Mouse (Mus musculus) spleen, adult 2 months (tissue): ENCODE measurements around the gene Zfp110. TPM values are rescaled to one million over a fixed set of nuclear protein-coding genes. Genes with fewer than 3 reads are reported as not detected.

Experiments used
- DNase-seq, 2 experiments: peaks; one replicate each; pipeline versions ENCODE4 v3.0.0 to v3.0.0-alpha.2; 2012 to 2021; ENCODE audit warnings: low spot score in 2 of 2, low read depth in 1 of 2
- H3K27ac ChIP-seq: fragments of 200-500 bp; 2 replicates; pipeline ENCODE4 v1.5.1; 2012; ENCODE audit warnings: low read length, inconsistent platforms; ENCODE audit not compliant: insufficient read depth
- H3K27me3 ChIP-seq: fragments of 200-500 bp; 2 replicates; pipeline ENCODE4 v1.6.1; 2012; ENCODE audit warnings: mild to moderate bottlenecking, moderate library complexity, low read length, inconsistent platforms; ENCODE audit not compliant: control insufficient read depth, insufficient read depth
- H3K36me3 ChIP-seq: fragments of 200-500 bp; 2 replicates; pipeline ENCODE4 v1.6.1; 2012; ENCODE audit warnings: mild to moderate bottlenecking, low read length, inconsistent platforms; ENCODE audit not compliant: control insufficient read depth, insufficient read depth
- H3K4me1 ChIP-seq: fragments of 200-500 bp; 2 replicates; pipeline ENCODE4 v1.6.1; 2011; ENCODE audit warnings: inconsistent platforms; ENCODE audit not compliant: control insufficient read depth, insufficient read depth, insufficient read length
- H3K4me3 ChIP-seq: fragments of 200-500 bp; 2 replicates; pipeline ENCODE4 v1.5.1; 2011; ENCODE audit warnings: mild to moderate bottlenecking, inconsistent platforms; ENCODE audit not compliant: insufficient read depth, insufficient read length; ENCODE audit errors: extremely low read depth
- CTCF ChIP-seq: fragments of 200-500 bp; IDR thresholded peaks from 2 replicates; pipeline ENCODE4 v1.5.1; 2011; ENCODE audit warnings: mild to moderate bottlenecking, inconsistent platforms; ENCODE audit not compliant: insufficient read depth, insufficient read length, insufficient replicate concordance; ENCODE audit errors: extremely low read depth
- POLR2A ChIP-seq: fragments of 200-500 bp; IDR thresholded peaks from 2 replicates; pipeline ENCODE4 v1.6.1; 2011; ENCODE audit warnings: low read depth, low read length, inconsistent platforms
- WGBS: fragments of 180-500 bp; shearing (Covaris S2); methylation state at CpG from one replicate; pipeline ENCODE4 v1.1.7; 2018; 5-methylcytosine and 5-hydroxymethylcytosine counted together
- polyA plus RNA-seq: library from polyadenylated mRNA; depleted of rRNA; stranded (reverse); fragments of >200 nt; gene quantifications from 2 replicates; pipeline ENCODE4 v1.2.3, GENCODE M21; 2012; rRNA removed

Zfp110 gene
- polyA plus RNA-seq, 1 experiment, result 9.5 TPM

DNA sequence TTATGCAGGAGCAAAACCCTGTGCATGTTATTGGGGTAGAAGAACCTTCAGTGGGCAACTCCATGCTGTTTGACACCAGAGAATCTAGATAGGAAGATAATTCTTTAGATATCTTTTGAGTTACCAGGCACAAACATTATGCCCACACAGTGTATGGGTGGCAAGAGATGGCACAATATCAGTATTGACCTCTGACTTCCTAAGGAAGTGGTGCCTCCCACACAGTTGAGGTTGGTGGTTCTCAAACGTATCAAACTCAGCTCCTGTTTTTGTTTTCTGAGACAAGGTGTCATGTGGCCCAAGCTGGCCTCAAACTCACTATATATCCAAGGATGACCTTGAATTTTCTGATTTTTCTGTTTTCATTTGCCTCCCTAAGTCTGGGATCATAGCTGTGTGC is 56.8 kb downstream of the Zfp110 start:
- Histone ChIP-seq H3K4me3 (no peak overlapping the region), H3K27ac (no peak overlapping the region), H3K27me3 (no peaks in the 10 kb centered on the region), H3K4me1 (no peaks in the 10 kb centered on the region; the same call in 1 of the 2 replicates), H3K36me3 (peaks cover 7% of the 10 kb centered on the region)
- no peak for DNase-seq
- TF ChIP-seq CTCF (no peak), POLR2A (no peak)
- WGBS, result 12% methylated on average over 1 of the region's 1 CpGs

DNA sequence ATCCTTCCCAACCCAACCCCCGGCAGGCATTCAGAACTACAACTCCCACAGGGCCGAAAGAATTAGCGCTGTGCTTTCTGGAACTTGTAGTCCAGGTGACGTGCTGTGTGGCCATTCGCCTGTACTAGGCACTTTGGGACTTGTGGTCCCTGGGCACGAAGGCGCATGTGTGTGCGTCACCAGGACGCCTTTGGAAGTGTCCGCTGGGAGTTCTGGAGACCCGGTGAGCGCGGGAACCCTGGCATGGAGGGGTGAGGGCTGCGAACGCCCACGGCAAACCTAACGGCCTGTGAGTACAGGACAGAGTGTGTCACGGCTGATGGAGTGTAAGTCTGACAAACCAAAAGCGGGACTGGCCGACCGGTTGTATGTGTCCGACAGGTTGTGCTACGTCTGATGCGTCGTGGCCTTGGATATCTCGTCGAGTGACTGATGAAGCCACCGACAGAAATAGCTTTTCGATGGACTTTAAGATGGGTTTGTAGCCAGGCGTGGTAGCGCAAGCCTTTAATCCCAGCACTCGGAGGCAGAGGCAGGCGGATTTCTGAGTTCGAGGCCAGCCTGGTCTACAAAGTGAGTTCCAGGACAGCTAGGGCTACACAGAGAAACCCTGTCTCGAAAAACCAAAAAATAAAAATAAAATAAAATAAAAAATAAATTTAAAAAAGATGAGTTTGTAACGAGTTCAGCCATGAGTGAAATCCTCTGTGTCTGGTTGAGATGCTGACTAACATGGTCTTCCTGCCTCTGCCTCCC is 63.3 kb downstream of the Zfp110 start, which contains the start of gene Zscan22:
Gene Zscan22 (plus strand): TSS at position 161 of the 756 bp plus-strand sequence.
- peak; percentile 67 to 85 for DNase-seq
- TF ChIP-seq CTCF (no peak), POLR2A (peak; percentile 21; the same call in 1 of the 2 replicates)
- Histone ChIP-seq H3K4me1 (peaks cover 3% of the 10 kb centered on the region; the same call in 1 of the 2 replicates), H3K36me3 (0 out of 2 replicates have a peak, but pooled peaks cover 2% of the 10 kb centered on the region), H3K27me3 (no peaks in the 10 kb centered on the region), H3K27ac (peak within 1 kb of the TSS; percentile 31; the same call in 1 of the 2 replicates), H3K4me3 (peak within 1 kb of the TSS; percentile 96)
- 5% methylated on average over 36 of the region's 36 CpGs for WGBS

Other genes with a start within 250 kb of the Zfp110 start
- not detected in 2 replicates for gene Vmn2r53, start 226.0 kb upstream of the Zfp110 start, polyA plus RNA-seq
- gene Vmn2r54, start 194.4 kb upstream of the Zfp110 start, polyA plus RNA-seq, result not detected in 2 replicates
- gene Vmn2r55, start 149.8 kb upstream of the Zfp110 start, polyA plus RNA-seq, result not detected in 2 replicates
- gene Vmn2r56, start 99.8 kb upstream of the Zfp110 start, polyA plus RNA-seq, result not detected in 2 replicates
- gene Zscan18, start 31.1 kb upstream of the Zfp110 start, polyA plus RNA-seq, result 0.76 and 1.4 TPM in 2 replicates
- 0.81 and 0.92 TPM in 2 replicates for gene Zfp329, start 15.9 kb upstream of the Zfp110 start, polyA plus RNA-seq
- gene Zfp128, start 46.4 kb downstream of the Zfp110 start, polyA plus RNA-seq, result 0.65 and 0.85 TPM in 2 replicates
- gene Zscan22, start 63.1 kb downstream of the Zfp110 start, polyA plus RNA-seq, result 6.8 and 7.1 TPM in 2 replicates
- gene Rps5, start 87.5 kb downstream of the Zfp110 start, polyA plus RNA-seq, result 2,106 and 2,648 TPM in 2 replicates
- 0.21 and 0.31 TPM in 2 replicates for gene Rnf225, start 92.7 kb downstream of the Zfp110 start, polyA plus RNA-seq
- gene Zfp324, start 131.1 kb downstream of the Zfp110 start, polyA plus RNA-seq, result 3.7 and 4.7 TPM in 2 replicates
- gene Zfp446, start 143.1 kb downstream of the Zfp110 start, polyA plus RNA-seq, result 4.1 and 5.1 TPM in 2 replicates
- gene Slc27a5, start 163.4 kb downstream of the Zfp110 start, polyA plus RNA-seq, result 0.21 TPM in 2 replicates
- gene Trim28, start 164.4 kb downstream of the Zfp110 start, polyA plus RNA-seq, result 272 TPM in 2 replicates
- gene Zbtb45, start 175.3 kb downstream of the Zfp110 start, polyA plus RNA-seq, result 24.5 and 34.5 TPM in 2 replicates
- gene Chmp2a, start 200.0 kb downstream of the Zfp110 start, polyA plus RNA-seq, result 40.2 and 41.1 TPM in 2 replicates
- 62.7 and 90.8 TPM in 2 replicates for gene Ube2m, start 203.5 kb downstream of the Zfp110 start, polyA plus RNA-seq
- 0.76 and 1.1 TPM in 2 replicates for gene Mzf1, start 220.0 kb downstream of the Zfp110 start, polyA plus RNA-seq